Mouse (Mus musculus) thymus, postnatal 14 days (tissue): ENCODE data around the gene Cacna1h.
A peak's percentile ranks its signal among the peaks of the same experiment; 100 is the strongest.

Experiments
- DNase-seq: peaks from one replicate; pipeline ENCODE4 v3.0.0; 2021

Cacna1h gene

GRCm38 (mm10) chr17:25406011-25406441 lies 27.6 kb downstream of the Cacna1h start:
- no peak for DNase-seq

- no peak for DNase-seq
Observed at GRCm38 (mm10) chr17:25405224-25405895, 28.2 kb downstream of the Cacna1h start.

GRCm38 (mm10) chr17:25404190-25404589 lies 29.4 kb downstream of the Cacna1h start:
- no peak for DNase-seq

GRCm38 (mm10) chr17:25402224-25402623 lies 31.4 kb downstream of the Cacna1h start:
- no peak for DNase-seq

- no peak for DNase-seq
Observed at GRCm38 (mm10) chr17:25401491-25401890, 32.1 kb downstream of the Cacna1h start.

GRCm38 (mm10) chr17:25400443-25400842 lies 33.1 kb downstream of the Cacna1h start:
- DNase-seq: peak; percentile 45

- no peak for DNase-seq
Observed at GRCm38 (mm10) chr17:25398520-25398838, 35.1 kb downstream of the Cacna1h start.

GRCm38 (mm10) chr17:25397804-25398519 lies 35.6 kb downstream of the Cacna1h start:
- peak; percentile 59 for DNase-seq

GRCm38 (mm10) chr17:25394526-25394925 lies 39.1 kb downstream of the Cacna1h start:
- no peak for DNase-seq

- no peak for DNase-seq
Observed at GRCm38 (mm10) chr17:25374011-25374410, 59.6 kb downstream of the Cacna1h start.

GRCm38 (mm10) chr17:25372491-25372890 lies 61.1 kb downstream of the Cacna1h start:
- no peak for DNase-seq

GRCm38 (mm10) chr17:25368973-25369372 lies 64.6 kb downstream of the Cacna1h start, which contains the start of gene Tpsg1:
Tpsg1 (plus strand) TSS chr17:25369273.
- DNase-seq: no peak

- no peak for DNase-seq
Observed at GRCm38 (mm10) chr17:25366005-25366404, 67.6 kb downstream of the Cacna1h start, which contains the start of gene Tpsb2. Tpsb2 (plus strand) TSS chr17:25366305.

- DNase-seq: peak; percentile 47
Observed at GRCm38 (mm10) chr17:25363726-25364125, 69.9 kb downstream of the Cacna1h start.

GRCm38 (mm10) chr17:25361291-25361690 lies 72.3 kb downstream of the Cacna1h start:
- no peak for DNase-seq

GRCm38 (mm10) chr17:25345462-25345861 lies 88.1 kb downstream of the Cacna1h start, which contains the start of gene Tpsab1:
Tpsab1 (minus strand) TSS chr17:25345562.
- no peak for DNase-seq

- no peak for DNase-seq
Observed at GRCm38 (mm10) chr17:25341490-25341889, 92.1 kb downstream of the Cacna1h start.

- no peak for DNase-seq
Observed at GRCm38 (mm10) chr17:25340003-25340402, 93.6 kb downstream of the Cacna1h start.

- no peak for DNase-seq
Observed at GRCm38 (mm10) chr17:25338218-25338617, 95.4 kb downstream of the Cacna1h start.

- peak; percentile 63 for DNase-seq
Observed at GRCm38 (mm10) chr17:25333943-25334342, 99.6 kb downstream of the Cacna1h start.

- no peak for DNase-seq
Observed at GRCm38 (mm10) chr17:25332321-25332720, 101.3 kb downstream of the Cacna1h start.
